Mouse (Mus musculus): ENCODE measurements around the gene 3110082J24Rik. TPM values are rescaled to one million over a fixed set of nuclear protein-coding genes. Genes with fewer than 3 reads are reported as not detected.
A peak's percentile ranks its signal among the peaks of the same experiment; 100 is the strongest.

The 3110082J24Rik gene
- 1.8 and 3.1 TPM in 2 replicates for polyA plus RNA-seq (2015; fragmentation: Nextera tagmentation; extraction: Ambion mirVana)

GRCm38 (mm10) chr5:30105668-30106300, at the start of gene 3110082J24Rik:
Gene 3110082J24Rik, minus strand, starts transcription at chr5:30106086.
- no peaks in the 10 kb centered on the region for H3K36me3 ChIP-seq
- peaks cover 56% of the 10 kb centered on the region for H3K4me1 ChIP-seq
- no peaks in the 10 kb centered on the region for H3K9me3 ChIP-seq (replicated peaks)
- peak within 1 kb of the TSS; percentile 97 for H3K4me2 ChIP-seq
- H3K9ac ChIP-seq (replicated peaks), result peak within 1 kb of the TSS; percentile 61
- WGBS, result 1% methylated on average over 29 of the region's 29 CpGs
- no peaks in the 10 kb centered on the region for H3K27me3 ChIP-seq (replicated peaks)
- peak within 1 kb of the TSS; percentile 57 for H3K4me3 ChIP-seq (replicated peaks)
- H3K27ac ChIP-seq (replicated peaks), result peak within 1 kb of the TSS; percentile 81
- ATAC-seq (ENCODE audit: low FRiP score), result peak; percentile 40

GRCm38 (mm10) chr5:30155395-30155792, 49.5 kb upstream of the 3110082J24Rik start:
- Histone ChIP-seq H3K27me3 (replicated peaks) (no peaks in the 10 kb centered on the region), H3K9me3 (replicated peaks) (no peaks in the 10 kb centered on the region), H3K9ac (replicated peaks) (peak overlapping the region; percentile 84), H3K4me1 (peaks cover 38% of the 10 kb centered on the region), H3K4me2 (peak overlapping the region; percentile 77), H3K27ac (replicated peaks) (peak overlapping the region; percentile 91), H3K4me3 (replicated peaks) (peak overlapping the region; percentile 69), H3K36me3 (no peaks in the 10 kb centered on the region)
- ATAC-seq (ENCODE audit: low FRiP score), result peak; percentile 73
- under 1% methylated on average over 31 of the region's 31 CpGs for WGBS

GRCm38 (mm10) chr5:30154474-30155394, 48.8 kb upstream of the 3110082J24Rik start, which contains the start of the genes Hadha and Hadhb:
Gene Hadha, minus strand, starts transcription at chr5:30155162.
Gene Hadhb, plus strand, starts transcription at chr5:30155248.
- no peaks in the 10 kb centered on the region for H3K9me3 ChIP-seq (replicated peaks)
- peak; percentile 92 for ATAC-seq (ENCODE audit: low FRiP score)
- H3K9ac ChIP-seq (replicated peaks), result peak within 1 kb of the TSS; percentile 84
- no peaks in the 10 kb centered on the region for H3K36me3 ChIP-seq
- WGBS, result under 1% methylated on average over 53 of the region's 53 CpGs
- peak within 1 kb of the TSS; percentile 77 for H3K4me2 ChIP-seq
- no peaks in the 10 kb centered on the region for H3K27me3 ChIP-seq (replicated peaks)
- H3K27ac ChIP-seq (replicated peaks), result peak within 1 kb of the TSS; percentile 91
- peak within 1 kb of the TSS; percentile 69 for H3K4me3 ChIP-seq (replicated peaks)
- H3K4me1 ChIP-seq, result peaks cover 38% of the 10 kb centered on the region

GRCm38 (mm10) chr5:30154013-30154412, 48.1 kb upstream of the 3110082J24Rik start:
- Histone ChIP-seq H3K9ac (replicated peaks) (peak overlapping the region; percentile 84), H3K4me1 (peaks cover 36% of the 10 kb centered on the region), H3K27ac (replicated peaks) (no peak overlapping the region), H3K27me3 (replicated peaks) (no peaks in the 10 kb centered on the region), H3K4me2 (peak overlapping the region; percentile 77), H3K36me3 (no peaks in the 10 kb centered on the region), H3K9me3 (replicated peaks) (no peaks in the 10 kb centered on the region), H3K4me3 (replicated peaks) (peak overlapping the region; percentile 69)
- 21% methylated on average over 4 of the region's 4 CpGs for WGBS
- ATAC-seq (ENCODE audit: low FRiP score), result no peak

DNA sequence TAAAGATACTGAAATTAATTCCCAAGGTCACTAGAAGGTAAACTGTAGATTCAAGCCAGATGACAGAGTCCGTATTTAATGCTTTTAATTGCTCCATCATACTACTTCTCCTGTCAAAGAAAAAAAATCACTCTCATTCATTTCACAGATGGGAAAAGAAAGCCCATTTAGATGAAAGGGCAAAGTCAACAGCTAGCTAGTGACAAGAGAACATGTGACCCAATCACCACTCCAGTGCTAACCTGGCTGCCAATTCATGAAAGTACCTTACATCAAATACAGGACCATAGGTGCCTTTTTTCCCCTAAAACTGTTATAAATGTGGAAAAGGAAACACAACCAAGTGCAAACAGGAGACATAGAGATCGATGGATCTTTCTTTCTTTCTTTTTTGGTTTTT, 47.3 kb upstream of the 3110082J24Rik start:
- H3K4me1 ChIP-seq, result peaks cover 36% of the 10 kb centered on the region
- no peaks in the 10 kb centered on the region for H3K36me3 ChIP-seq
- WGBS, result 88% methylated on average over 2 of the region's 2 CpGs
- no peak overlapping the region for H3K9ac ChIP-seq (replicated peaks)
- H3K4me2 ChIP-seq, result no peak overlapping the region
- no peak for ATAC-seq (ENCODE audit: low FRiP score)
- H3K27me3 ChIP-seq (replicated peaks), result no peaks in the 10 kb centered on the region
- no peak overlapping the region for H3K4me3 ChIP-seq (replicated peaks)
- no peaks in the 10 kb centered on the region for H3K9me3 ChIP-seq (replicated peaks)
- no peak overlapping the region for H3K27ac ChIP-seq (replicated peaks)

GRCm38 (mm10) chr5:30152413-30152812, 46.5 kb upstream of the 3110082J24Rik start:
- WGBS, result 96% methylated on average over 1 of the region's 1 CpGs
- no peaks in the 10 kb centered on the region for H3K36me3 ChIP-seq
- no peak overlapping the region for H3K4me3 ChIP-seq (replicated peaks)
- ATAC-seq (ENCODE audit: low FRiP score), result no peak
- H3K27ac ChIP-seq (replicated peaks), result no peak overlapping the region
- H3K9me3 ChIP-seq (replicated peaks), result no peaks in the 10 kb centered on the region
- H3K27me3 ChIP-seq (replicated peaks), result no peaks in the 10 kb centered on the region
- no peak overlapping the region for H3K4me2 ChIP-seq
- peaks cover 31% of the 10 kb centered on the region for H3K4me1 ChIP-seq
- H3K9ac ChIP-seq (replicated peaks), result no peak overlapping the region

- Histone ChIP-seq H3K9me3 (replicated peaks) (no peaks in the 10 kb centered on the region), H3K4me3 (replicated peaks) (no peak overlapping the region), H3K4me1 (peaks cover 29% of the 10 kb centered on the region), H3K4me2 (no peak overlapping the region), H3K27me3 (replicated peaks) (no peaks in the 10 kb centered on the region), H3K36me3 (no peaks in the 10 kb centered on the region), H3K9ac (replicated peaks) (no peak overlapping the region), H3K27ac (replicated peaks) (no peak overlapping the region)
- ATAC-seq (ENCODE audit: low FRiP score), result no peak
- WGBS, result 71% methylated on average over 4 of the region's 4 CpGs
Observed at GRCm38 (mm10) chr5:30152007-30152406, 46.1 kb upstream of the 3110082J24Rik start.

DNA sequence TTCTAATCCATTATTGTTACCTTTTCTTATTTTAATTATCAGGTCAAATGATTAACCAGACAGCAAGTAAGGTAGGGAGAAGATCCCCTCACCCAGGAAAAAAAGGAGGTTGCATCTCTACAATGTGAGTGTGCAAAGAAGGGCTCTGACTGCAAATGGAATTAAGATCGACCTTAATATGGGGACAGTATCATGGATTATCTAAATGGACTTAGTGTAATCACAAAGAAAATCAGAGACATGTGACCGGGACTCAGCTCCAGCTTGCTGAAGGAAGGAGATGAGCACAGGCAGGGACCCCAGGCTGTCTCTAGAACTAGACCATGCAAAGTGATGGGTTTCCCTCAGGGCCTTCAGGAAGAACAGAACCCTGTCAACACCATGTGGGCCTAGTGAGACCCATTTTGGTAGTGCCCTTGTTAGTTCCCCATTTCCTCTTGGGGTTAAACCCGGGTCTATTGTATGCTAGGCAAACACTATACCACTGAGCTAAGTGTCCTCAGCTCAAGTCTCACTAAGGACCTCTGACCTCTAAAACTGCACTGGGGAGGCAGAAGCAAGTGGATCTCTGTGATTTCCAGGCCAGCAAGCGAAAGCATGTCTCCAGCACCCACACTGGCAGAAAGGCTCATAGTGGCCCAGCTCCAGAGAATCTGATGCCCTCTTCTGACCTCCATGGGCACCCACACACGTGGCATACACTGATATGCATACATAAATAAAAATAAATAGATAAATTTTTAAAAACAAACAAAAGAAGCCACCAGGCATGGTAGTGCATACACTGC, 42.4 kb upstream of the 3110082J24Rik start:
- no peak overlapping the region for H3K4me3 ChIP-seq (replicated peaks)
- H3K4me1 ChIP-seq, result peaks cover 8% of the 10 kb centered on the region
- 93% methylated on average over 5 of the region's 5 CpGs for whole genome bisulfite sequencing
- H3K4me2 ChIP-seq, result no peak overlapping the region
- H3K27ac ChIP-seq (replicated peaks), result no peak overlapping the region
- no peaks in the 10 kb centered on the region for H3K9me3 ChIP-seq (replicated peaks)
- no peak for ATAC-seq (ENCODE audit: low FRiP score)
- H3K36me3 ChIP-seq, result peaks cover 28% of the 10 kb centered on the region
- no peaks in the 10 kb centered on the region for H3K27me3 ChIP-seq (replicated peaks)
- no peak overlapping the region for H3K9ac ChIP-seq (replicated peaks)

GRCm38 (mm10) chr5:30146526-30146925, 40.6 kb upstream of the 3110082J24Rik start:
- Histone ChIP-seq H3K36me3 (peaks cover 43% of the 10 kb centered on the region), H3K4me3 (replicated peaks) (no peak overlapping the region), H3K4me2 (no peak overlapping the region), H3K27ac (replicated peaks) (no peak overlapping the region), H3K9ac (replicated peaks) (no peak overlapping the region), H3K9me3 (replicated peaks) (no peaks in the 10 kb centered on the region), H3K4me1 (peaks cover under 1% of the 10 kb centered on the region; the same call in 1 of the 2 replicates), H3K27me3 (replicated peaks) (no peaks in the 10 kb centered on the region)
- 71% methylated on average over 6 of the region's 6 CpGs for WGBS
- no peak for ATAC-seq (ENCODE audit: low FRiP score)

DNA sequence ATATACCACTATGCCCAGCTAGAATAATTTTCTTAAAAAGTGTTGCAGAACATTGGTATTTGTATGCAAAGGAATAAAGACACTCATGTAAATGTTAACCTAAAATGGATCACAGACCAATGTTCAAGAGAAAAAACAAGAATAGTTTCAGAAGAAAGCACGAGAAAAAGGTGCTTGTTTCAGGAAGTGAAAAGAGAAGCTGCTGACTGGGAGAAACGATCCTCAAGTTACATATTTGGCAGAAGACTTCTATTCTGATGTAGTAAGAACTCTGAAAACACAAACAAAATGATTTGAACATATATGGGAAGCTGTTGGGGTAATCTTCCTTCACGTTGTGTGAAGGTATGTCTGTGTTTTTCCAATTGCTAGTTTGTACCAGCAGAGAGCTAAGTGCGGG, 32.3 kb upstream of the 3110082J24Rik start:
- Histone ChIP-seq H3K27me3 (replicated peaks) (no peaks in the 10 kb centered on the region), H3K9me3 (replicated peaks) (no peaks in the 10 kb centered on the region), H3K4me2 (no peak overlapping the region), H3K36me3 (peaks cover 81% of the 10 kb centered on the region), H3K4me3 (replicated peaks) (no peak overlapping the region), H3K4me1 (no peaks in the 10 kb centered on the region), H3K27ac (replicated peaks) (no peak overlapping the region), H3K9ac (replicated peaks) (no peak overlapping the region)
- WGBS, result 94% methylated on average over 4 of the region's 4 CpGs
- no peak for ATAC-seq (ENCODE audit: low FRiP score)

GRCm38 (mm10) chr5:30137271-30137670, 31.4 kb upstream of the 3110082J24Rik start:
- H3K4me1 ChIP-seq, result no peaks in the 10 kb centered on the region
- peaks cover 77% of the 10 kb centered on the region for H3K36me3 ChIP-seq
- no peak for ATAC-seq (ENCODE audit: low FRiP score)
- no peaks in the 10 kb centered on the region for H3K9me3 ChIP-seq (replicated peaks)
- no peak overlapping the region for H3K27ac ChIP-seq (replicated peaks)
- no peak overlapping the region for H3K9ac ChIP-seq (replicated peaks)
- H3K4me2 ChIP-seq, result no peak overlapping the region
- no peak overlapping the region for H3K4me3 ChIP-seq (replicated peaks)
- 91% methylated on average over 9 of the region's 9 CpGs for WGBS
- H3K27me3 ChIP-seq (replicated peaks), result no peaks in the 10 kb centered on the region
